Mouse (Mus musculus) induced T-regulatory cell, adult 2 months (primary cell): Measurements from ENCODE around the gene Dqx1.

Experiments
- DNase-seq: peaks from one replicate; pipeline ENCODE4 v3.0.0-alpha.2; 2012; ENCODE audit warnings: low read depth

Gene Dqx1

DNA sequence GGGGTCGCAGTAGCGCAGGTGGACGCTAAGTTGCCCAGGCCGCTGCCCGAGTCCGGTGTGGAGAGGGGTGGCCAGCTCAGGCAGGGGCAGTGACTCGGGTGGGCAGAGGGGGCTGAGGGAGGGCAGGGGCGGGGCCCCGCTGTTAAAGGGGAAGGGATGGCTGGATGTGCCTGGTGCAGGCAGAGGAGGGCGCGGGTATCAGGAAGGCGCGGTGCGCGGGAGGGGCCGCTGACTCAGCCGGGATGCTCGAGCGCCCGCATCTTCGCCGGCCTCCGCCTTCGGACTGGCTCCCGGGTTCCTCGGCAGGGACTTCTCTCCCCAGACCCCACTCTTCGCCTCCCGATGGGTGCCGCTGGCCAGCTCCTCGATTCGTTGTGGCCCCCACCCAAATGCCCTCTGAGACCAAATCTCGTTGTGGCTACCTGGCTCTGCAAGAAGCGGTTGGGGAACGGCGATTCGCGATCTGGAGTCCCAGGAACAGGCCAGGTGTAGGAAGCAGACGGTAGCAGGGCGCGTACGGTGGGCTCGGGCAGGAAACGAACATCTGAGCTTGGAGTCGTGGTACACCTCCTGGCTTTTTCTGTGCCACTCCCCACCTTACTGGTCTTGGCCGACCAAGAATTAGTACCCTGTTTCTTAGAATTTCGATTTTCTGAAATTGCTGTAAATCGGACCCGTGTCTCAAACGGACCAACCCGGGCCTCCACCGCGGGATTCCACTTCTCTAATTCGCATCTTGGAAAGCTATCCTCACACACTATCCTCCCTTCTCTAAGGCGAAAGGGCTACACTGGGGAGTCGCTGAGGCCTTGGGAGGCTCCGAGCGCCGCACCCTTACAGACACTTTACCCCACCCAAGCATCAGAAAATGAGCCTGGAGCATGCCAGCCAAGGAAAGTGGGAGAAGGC is 12.9 kb downstream of the Dqx1 start:
- DNase-seq, result peak; percentile 64

DNA sequence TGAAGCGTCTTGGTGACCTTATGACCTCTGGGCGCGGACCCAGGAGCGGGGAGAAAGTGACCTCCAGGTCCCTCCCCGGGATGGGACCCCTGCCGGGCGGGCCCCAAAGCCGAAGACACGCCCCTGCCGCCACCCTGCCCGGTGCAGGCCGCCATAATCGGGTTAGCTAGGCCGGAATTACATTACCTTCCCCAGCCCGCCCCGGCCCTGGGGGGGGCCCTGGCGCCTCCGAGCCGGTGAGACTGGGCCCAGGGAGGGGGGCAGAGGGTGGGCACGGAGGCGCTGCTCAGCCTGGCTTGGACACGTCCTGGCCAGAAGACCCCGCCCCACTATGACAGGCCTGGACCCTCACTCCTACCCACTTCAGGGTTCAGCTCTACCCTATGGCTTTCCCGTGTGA is 13.6 kb downstream of the Dqx1 start:
- no peak for DNase-seq

DNA sequence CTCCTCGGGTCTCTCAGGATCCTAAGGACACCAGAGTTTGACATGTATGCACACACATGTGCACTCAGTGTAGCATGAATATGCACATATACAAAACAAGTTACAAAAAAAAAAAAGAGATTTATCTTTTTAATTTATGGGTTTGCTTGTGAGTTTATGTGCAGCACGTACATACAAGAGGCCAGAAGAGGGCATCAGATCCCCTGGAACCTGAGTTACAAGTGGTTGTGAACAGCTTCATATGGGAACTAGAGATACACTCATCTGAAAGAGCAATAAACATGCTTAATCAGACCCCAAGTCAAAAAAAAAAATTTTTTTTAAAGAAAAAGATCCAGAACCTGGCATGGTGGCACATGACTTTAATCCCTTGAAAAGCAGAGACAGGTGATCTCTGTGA is 17.3 kb downstream of the Dqx1 start:
- peak; percentile 71 for DNase-seq

DNA sequence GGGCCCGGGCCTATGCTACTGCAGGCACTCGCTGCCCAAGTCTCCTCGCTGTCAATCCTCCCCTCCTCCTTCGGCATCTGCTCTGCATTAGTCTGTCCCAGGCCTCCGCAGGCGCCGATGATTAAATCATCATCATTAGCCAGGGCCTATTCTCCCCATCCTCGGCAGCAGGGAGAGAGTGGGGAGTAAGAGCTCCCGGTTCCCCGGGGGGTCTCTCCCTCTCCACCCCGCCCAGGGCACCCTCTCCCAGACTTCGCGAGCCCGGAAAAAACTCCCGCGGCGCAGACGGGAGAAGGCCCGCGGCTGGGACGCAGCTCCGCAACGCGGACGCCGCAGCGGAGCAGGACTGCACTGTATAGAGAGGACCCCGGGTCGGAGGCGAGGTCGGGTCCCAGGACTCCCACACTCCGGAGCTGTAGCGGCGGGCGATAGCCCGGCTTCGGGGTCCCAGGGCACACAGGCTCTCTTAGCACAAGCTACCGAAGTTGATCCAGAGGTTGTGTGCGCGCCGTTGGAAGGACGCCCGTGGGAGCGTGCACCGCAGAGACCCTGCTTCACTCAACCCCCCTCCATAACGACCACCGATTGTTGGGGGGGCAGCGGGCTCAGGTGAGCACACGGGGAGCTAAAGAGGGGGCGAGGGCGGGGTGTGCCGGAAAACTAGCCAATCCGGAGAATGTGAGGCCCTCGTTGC is 20.1 kb downstream of the Dqx1 start, which contains the start of gene Pcgf1:
Pcgf1 (plus strand) TSS at position 240 of the 694 bp plus-strand sequence.
- peak; percentile 53 for DNase-seq

DNA sequence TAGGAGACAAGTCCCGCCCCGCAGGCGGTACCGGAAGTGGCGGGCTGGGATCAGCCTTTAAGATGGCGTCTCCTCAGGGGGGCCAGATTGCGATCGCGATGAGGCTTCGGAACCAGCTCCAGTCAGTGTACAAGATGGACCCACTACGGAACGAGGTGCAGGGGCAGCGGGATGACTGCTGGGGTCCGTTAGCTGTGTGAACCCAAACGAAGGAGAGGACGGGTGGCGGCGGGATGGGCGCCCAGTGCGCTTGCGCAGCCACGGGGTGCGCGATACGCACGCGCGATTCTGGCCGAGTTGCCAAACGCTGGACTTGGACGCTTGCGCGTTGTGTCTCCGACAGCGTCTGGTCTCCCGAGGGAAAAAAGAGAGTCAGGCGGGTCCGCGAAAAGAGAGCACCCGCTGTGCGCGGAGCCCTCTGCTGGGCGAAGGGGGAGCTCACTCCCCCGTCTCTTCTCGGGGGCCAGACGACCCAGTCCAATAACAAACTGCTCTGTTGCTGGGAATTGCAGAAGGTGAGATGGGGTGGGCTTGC is 20.7 kb downstream of the Dqx1 start:
- peak; percentile 100 for DNase-seq

DNA sequence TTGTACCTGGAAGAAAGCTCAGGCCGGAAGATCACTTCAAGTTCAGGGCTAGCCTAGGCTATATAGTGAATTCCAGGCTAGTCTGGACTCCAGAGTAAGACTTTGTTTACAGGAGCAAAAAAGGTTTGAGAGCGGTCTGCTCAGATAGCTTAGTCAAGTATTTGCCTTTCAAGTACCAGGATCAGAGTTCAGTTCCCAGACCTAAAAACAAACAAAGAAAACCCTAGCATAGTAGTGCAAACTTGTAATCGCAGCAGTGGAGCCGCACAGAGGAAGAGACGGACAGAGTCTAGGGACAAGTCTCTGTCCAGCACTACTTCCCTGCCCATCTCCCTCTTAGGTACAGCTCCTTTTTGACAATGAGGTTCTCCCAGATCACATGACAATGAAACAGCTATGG is 22.6 kb downstream of the Dqx1 start:
- no peak for DNase-seq

DNA sequence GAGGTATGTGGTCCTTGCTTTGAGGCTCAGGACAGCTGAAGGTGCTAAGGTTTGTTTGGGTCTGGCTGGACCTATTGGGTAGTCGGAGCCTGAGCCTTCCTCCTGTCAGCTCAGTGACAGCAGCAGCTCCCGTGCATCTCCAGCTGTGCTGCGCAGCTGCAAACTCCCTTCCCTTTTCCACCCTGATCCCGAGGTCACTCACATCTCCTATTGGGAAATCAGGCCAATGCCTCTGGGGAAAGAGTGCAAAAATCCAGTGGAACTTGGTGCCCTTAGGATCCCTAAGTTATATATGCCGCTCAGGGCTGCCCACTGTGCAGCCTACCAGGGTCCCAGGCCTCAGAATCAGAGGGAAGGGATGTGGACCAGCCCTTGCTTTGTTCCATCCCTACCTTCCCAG is 25.9 kb downstream of the Dqx1 start:
- DNase-seq, result no peak

DNA sequence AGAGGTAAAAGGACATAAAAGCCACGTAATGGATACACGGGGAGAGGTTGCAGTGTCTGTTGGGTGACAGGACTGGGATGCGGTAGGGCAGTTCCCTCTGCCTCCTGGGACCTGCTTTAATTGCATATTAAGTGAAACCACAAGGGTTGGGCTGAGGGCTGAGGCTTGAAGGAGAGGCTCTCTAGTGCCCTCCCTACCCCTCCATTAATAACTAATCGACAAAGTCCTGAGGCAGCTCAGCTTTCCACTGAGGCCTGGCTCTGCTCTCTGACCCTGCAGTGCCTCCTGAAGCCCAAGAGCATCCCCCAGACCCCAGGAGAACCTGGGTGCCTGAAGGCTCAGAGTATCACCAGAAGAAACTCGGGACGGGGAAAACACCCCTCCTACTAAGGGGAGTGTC is 26.8 kb downstream of the Dqx1 start:
- DNase-seq, result no peak

DNA sequence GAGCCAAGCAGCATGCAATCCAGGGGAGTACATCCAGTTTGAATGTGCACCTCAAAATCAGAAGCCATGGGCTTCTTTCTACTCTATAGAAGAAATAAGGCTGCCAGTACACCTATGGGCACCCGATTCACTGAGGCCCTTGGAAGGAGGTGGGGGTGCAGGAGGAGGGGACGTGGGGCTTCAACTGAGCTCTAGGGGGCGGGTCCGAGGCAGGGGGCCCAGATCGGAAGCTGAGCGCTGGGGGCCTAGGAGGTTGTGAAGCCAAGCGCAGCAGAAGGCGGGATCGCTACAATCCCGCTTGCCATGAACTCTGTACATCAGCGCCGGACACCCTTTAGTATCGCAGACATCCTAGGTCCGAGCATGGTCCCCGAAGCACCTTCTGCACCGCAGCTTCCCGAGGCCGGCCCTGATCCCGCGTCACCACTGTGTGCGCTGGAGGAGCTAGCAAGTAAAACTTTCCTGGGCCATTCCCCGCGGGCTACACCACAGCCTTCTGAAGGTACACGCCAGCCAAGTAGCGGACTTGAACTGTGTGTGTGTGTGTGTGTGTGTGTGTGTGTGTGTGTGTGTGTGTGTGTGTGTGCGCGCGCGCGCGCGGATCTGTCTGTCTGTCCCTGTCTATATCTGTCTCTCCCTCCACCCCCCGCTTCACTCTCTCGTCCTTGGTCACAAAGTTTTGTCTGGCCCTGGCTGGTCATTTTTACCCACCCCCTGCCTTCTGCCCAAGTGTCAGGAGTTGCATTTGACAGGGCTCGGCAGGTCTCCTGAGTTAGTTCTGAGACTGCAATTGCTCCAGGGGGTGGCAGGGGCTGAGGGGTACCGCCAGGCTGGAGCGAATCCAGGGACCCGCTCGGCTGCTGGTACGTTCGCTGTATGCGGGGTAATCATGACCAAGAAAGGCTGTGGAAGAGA is 28.7 kb downstream of the Dqx1 start, which contains the start of gene Lbx2:
Lbx2 (plus strand) TSS at position 247 of the 915 bp plus-strand sequence.
- no peak for DNase-seq

DNA sequence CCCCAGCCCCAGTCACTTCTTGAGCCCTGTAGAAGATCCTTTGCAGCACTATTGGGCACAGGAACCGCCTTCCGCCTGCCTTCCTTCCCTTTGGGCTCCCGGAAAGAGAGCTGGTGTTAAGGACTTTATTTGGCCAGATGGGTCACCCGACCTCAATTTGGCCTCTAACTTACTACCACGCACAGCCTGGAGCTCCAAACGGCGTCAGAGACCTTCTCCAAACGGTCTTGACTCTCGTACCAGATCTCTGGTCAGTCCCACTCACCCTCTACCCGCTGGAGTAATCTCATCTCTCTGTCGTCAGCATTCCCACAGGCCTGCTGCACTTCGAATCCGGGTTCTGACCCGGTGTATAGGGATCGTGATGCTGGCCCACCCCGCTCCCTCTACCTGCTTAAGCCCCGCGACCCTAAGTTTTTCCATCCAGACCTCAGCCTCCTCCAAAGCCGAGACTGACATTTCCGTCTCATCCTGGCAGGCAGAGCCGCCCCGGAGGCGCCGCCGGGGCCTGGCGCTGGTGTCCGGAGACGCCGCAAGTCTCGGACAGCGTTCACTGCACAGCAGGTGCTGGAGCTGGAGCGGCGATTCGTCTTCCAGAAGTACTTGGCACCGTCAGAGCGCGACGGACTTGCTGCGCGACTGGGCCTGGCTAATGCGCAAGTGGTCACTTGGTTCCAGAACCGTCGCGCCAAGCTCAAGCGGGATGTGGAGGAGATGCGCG is 29.7 kb downstream of the Dqx1 start:
- DNase-seq, result no peak

DNA sequence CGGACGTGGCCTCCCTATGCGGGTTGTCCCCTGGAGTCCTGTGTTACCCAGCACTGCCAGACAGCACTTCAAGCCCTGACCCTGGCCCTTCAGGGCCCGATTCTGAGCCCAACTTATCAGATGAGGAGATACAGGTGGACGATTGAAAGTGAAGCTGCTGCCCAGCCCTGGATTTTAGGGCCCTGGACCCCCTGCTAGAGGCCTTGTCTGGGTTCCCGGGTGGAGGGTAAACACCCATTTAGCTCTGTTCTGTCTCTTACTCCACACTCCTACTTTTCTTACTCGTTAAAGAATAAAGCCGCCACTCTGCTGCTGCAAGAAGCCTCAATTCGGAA is 30.2 kb downstream of the Dqx1 start:
- DNase-seq, result no peak

DNA sequence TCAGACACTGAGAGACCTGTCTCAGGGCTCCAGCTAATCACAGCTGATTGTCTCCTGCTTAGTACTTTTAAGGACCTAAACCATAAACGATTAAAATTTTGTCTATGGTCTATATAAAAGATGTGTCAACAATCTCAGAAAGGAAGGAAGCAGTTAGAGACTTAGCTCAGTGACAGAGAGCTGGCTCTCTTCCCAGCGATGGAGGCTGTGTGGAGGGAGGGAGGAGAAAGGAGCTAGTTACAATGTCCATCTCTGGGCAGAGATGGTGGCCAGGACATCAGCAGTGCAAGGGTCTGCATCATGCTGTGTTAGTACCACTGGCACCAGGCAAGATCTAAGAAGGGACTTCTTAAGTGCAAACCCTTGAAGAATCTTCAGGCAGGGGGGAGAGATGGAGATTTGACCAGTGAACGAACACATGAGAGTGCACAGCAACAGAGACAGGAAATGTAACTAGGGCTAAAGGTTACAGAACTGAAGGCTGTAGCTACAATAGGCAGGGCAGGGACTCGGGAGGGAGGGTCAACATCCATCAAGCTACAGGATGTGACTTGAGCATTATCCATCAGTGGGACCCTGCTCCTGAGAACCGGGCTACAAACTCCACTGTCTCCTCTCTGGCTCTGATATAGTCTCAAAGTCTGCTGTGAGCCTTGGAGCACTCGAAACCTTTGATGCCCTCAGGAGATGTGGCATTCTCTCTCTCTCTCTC is 34.9 kb downstream of the Dqx1 start:
- DNase-seq, result no peak

DNA sequence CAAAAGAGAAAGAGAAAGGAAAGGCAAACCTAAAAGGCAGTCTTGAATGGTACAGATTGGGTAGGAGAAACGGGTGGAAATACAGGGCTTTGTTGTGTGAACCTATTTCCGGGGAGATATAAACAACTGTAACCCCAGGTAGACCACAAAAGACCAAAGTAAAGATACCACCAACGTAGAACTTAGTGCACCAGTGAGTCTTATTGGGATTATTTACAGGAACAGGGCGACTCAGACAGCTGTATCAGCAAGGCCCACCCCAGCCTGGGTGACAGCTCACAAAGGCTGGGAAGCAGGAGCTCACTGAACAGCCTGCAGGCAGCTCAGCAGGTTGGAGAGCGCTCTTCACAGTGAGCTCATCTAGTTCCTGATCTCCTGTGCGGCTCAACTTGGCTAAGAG is 38.3 kb downstream of the Dqx1 start:
- peak; percentile 83 for DNase-seq

DNA sequence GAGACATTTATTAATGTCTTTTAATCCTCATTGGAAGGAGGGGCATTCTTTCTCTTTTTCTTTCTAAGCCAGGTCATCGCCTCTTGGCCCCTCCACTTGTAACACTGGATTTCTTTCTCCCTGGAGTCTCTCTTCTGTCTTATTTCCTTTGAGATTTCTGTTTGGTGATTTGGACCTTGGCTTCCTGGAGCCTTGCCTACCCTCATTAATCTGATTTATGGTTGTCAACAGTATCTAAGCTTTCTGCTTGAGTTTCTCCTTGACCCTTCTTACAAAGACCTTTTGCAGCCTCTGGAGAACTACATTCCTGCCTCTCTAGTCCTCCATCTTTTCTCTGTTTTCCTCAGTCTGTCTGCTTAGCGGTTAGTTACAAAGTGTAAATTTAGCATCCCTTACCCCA is 40.8 kb downstream of the Dqx1 start:
- DNase-seq, result no peak

DNA sequence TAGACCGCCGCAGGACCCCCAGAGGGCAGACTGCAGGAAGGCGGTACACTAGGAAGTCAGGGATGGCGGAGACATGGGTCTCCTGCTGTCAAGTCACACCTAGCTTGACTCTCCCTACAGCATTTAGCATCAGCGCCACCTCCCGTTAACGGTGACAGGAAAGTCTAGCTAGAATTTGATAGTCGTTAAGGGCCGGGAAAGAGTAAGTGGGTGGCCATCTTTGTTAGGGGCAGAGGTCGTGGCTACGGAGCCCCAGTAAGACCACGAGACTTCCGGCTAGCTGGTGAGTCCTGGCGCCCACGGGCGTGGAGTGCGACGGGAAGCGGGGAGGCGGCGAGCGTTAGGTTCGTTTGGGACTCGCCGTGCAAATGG is 43.7 kb downstream of the Dqx1 start, which contains the start of the genes Ccdc142 and Gm42688:
Ccdc142 (plus strand) TSS at position 286 of the 372 bp plus-strand sequence.
Gm42688 (plus strand) TSS at position 302 of the 372 bp plus-strand sequence.
- peak; percentile 95 for DNase-seq

DNA sequence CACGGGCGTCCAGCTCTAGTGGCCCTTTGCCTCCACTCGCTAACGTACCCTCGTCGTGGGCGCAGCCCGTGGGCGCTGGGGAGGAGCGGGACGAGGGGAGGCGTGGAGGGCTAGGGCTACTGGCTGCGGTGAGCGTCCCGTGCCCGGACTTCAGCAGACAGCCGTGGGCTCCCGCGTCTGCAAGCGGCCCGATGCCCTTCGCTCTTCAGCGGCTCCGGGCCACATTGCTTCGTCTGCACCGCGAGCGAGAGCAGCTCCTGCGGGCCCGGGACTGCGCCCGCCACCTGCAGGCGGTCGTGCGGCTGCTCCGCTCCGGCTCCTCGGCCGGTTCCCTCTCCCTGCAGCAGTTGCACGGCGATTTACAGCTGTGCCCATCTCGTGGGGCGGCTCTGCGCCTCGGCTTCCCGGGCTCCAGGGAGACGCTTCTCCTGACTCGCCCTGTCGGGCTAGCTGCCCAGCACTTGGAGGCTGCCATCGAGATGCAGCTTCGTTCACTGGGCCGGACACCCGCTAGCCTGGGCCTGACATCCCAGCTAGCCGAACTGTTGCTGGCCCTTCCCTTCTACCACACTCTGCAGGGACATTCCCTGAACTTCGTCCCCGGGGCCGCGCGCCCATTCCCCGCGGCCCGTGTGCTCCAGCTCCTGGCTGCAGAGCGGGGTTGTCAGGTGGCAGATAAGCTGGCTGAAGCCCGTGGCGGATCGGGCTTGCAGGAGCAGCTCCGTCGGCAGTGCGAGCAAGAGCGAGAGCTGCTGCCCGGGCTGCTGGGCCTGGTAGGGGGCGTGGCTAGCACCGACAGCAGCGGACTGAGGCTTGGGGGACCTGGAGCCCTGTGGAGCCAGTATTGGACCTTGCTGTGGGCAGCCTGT is 44.3 kb downstream of the Dqx1 start:
- peak; percentile 81 for DNase-seq

DNA sequence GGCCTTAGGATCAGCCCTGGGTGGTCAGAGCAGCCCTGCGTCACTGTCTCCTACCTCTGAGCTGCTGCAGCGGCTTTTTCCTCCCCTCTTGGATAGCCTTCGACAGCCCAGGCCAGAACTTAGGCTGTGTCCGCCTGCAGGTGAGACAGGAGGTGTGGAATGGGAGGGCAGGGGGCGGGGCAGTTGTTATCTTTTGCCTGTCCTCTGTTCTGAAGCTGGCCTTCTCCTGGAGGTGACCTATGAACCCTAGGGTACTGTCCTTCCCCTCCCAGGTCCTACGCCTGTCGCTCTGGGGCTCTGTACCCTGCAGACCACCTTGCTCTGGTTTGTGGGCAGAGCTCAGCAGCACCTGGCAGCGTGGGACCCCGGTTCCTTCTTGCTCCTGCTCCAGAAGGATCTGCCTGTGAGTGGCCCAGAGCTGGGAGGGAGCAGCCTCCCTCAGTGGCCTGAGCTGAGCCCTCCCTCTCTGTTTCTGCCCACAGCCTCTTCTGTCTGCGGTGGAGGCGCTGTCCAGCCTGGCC is 45.5 kb downstream of the Dqx1 start:
- no peak for DNase-seq

DNA sequence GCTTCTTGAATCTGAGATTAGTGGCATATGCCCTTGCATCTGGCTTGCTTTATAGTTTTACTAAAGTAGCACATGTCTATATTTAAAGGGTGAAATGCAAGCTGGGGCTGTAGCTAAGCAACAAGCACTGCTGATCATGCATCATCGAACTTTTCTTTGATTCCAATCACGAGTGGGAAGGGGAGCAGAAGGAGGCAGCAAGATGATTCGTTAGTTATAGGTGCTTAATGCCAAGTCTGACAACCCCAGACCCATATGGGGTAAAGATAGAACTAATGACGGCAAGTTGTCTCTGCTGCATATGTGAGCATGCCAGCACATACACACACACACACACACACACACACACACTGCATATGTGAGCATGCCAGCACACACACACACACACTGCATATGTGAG is 46.5 kb downstream of the Dqx1 start:
- DNase-seq, result no peak
